Mouse (Mus musculus) gastrocnemius, postnatal 14 days (tissue): Measurements from ENCODE around the gene Mbnl1. TPM values are rescaled to one million over a fixed set of nuclear protein-coding genes. Genes with fewer than 3 reads are reported as not detected.

Experiments
- DNase-seq: peaks from one replicate; pipeline ENCODE4 v3.0.0; 2021; ENCODE audit warnings: mixed read lengths
- intact Hi-C: fragments of 180-260 bp; cut with DNase I; formaldehyde crosslinking; loops from one replicate; pipeline ENCODE4 v1.15.1; 2025; ENCODE audit warnings: low total_unique reads
- total RNA-seq, 2 experiments: library from RNA; stranded (reverse); gene quantifications; 2 replicates each; pipeline ENCODE4 v1.2.3; 2021

Mbnl1 gene
- total RNA-seq, 2 experiments from 2014 or later, result 280 to 319 TPM

DNA sequence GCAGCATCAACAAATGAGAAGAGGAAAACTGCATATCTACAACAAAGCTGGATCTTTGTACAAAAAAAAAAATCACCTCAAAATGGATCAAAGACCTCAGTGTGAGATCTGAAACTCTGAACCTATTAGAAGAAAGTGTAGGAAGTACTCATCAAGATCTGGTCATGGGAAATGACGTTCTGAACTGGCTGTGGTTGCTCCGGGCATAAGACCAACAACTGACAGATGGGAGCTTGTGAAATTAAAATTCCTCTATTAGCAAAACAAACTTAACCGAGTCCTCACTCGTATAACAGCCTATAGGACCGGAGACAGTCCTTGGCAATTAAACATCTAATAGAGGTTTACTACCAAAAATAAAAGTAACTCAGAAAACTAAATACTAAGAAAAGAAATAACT is 166.5 kb downstream of the Mbnl1 start:
- DNase-seq, result no peak
- intact Hi-C loops, result no loop called here

DNA sequence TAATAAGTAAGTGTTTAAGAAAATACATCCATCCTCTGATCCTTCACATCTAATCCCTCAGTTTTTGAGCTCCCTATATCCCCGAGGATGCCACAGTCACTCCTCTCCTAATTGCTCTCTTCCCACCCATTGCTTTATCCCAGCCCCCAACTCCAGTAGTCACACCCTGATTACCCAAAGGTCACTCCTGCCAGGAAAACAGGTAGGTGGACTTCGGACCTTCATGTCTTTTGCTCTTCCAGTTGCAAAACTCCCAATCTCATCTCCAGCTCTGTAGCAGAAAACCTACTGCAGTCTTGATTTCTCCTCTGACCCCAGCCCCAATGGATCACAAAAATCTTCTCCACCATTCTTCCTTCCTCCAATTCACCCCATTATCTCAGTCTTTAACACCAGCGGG is 169.6 kb downstream of the Mbnl1 start:
- DNase-seq, result no peak
- intact Hi-C loops, result no loop called here

- intact Hi-C loops, result no loop called here
- DNase-seq, result no peak
Measured at GRCm38 (mm10) chr3:60645531-60645930, 172.9 kb downstream of the Mbnl1 start.

GRCm38 (mm10) chr3:60648293-60648692 is 175.7 kb downstream of the Mbnl1 start:
- no peak for DNase-seq
- intact Hi-C loops, result no loop called here

DNA sequence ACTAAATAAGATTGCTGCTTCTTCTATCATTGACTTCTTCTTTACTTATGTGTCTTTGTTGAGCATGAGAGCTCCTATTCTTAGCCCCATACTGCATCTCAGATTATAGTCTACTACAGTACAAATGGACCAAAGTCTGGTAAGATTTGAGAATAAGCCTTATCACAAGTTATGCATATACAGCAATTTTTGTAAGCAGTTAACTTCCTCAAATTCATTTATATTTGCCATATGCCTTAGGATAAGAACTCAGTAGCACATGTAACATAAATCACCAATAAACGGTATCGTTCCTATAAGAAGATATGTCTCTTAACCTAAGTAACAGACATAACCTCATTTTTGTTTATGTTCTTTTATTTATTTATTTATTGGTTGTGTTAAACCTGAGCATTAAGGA is 188.1 kb downstream of the Mbnl1 start:
- intact Hi-C loops, result no loop called here
- no peak for DNase-seq
